Mouse (Mus musculus) adrenal gland, adult (tissue): ENCODE data around the gene Abca7.

Experiments
- DNase-seq, 2 experiments: peaks; one replicate each; pipeline ENCODE4 v3.0.0; 2022 to 2023; ENCODE audit warnings: low spot score in 1 of 2; ENCODE audit not compliant: inconsistent age in 2 of 2

The Abca7 gene

GRCm38 (mm10) chr10:79974087-79974486, 22.2 kb upstream of the Abca7 start:
- no peak for DNase-seq

- no peak for DNase-seq
Measured at GRCm38 (mm10) chr10:79974668-79975067, 21.6 kb upstream of the Abca7 start.

GRCm38 (mm10) chr10:79976071-79976721, 20.1 kb upstream of the Abca7 start:
- no peak for DNase-seq

- DNase-seq, result no peak
Measured at GRCm38 (mm10) chr10:79976722-79977107, 19.6 kb upstream of the Abca7 start.

GRCm38 (mm10) chr10:79977324-79977723, 19.0 kb upstream of the Abca7 start:
- DNase-seq, result no peak

GRCm38 (mm10) chr10:79978061-79978460, 18.2 kb upstream of the Abca7 start:
- no peak for DNase-seq

- no peak for DNase-seq
Measured at GRCm38 (mm10) chr10:79979401-79980155, 16.7 kb upstream of the Abca7 start.

GRCm38 (mm10) chr10:79983205-79983604, 13.1 kb upstream of the Abca7 start:
- DNase-seq, result peak in 1 of 2 experiments; percentile 43

- peak; percentile 83 to 91 for DNase-seq
Measured at GRCm38 (mm10) chr10:79983670-79984069, 12.6 kb upstream of the Abca7 start.

GRCm38 (mm10) chr10:79984195-79984816, 12.0 kb upstream of the Abca7 start, which contains the start of gene Tmem259:
TSS of gene Tmem259 (minus strand) at chr10:79984330.
- DNase-seq, result peak; percentile 91 to 96

- peak; percentile 98 to 99 for DNase-seq
Measured at GRCm38 (mm10) chr10:79984871-79985270, 11.4 kb upstream of the Abca7 start.

GRCm38 (mm10) chr10:79985334-79986231, 10.7 kb upstream of the Abca7 start:
- peak; percentile 76 to 90 for DNase-seq

- DNase-seq, result peak; percentile 84 to 90
Measured at GRCm38 (mm10) chr10:79986232-79986878, 9.9 kb upstream of the Abca7 start.

GRCm38 (mm10) chr10:79986963-79987362, 9.3 kb upstream of the Abca7 start:
- peak; percentile 86 to 93 for DNase-seq

- DNase-seq, result peak in 1 of 2 experiments; percentile 64
Measured at GRCm38 (mm10) chr10:79987771-79988505, 8.4 kb upstream of the Abca7 start.

- peak; percentile 73 to 78 for DNase-seq
Measured at GRCm38 (mm10) chr10:79988506-79989271, 7.6 kb upstream of the Abca7 start, which contains the start of gene Cnn2. TSS of gene Cnn2 (plus strand) at chr10:79988584.

- no peak for DNase-seq
Measured at GRCm38 (mm10) chr10:79989272-79989786, 7.0 kb upstream of the Abca7 start.

- no peak for DNase-seq
Measured at GRCm38 (mm10) chr10:79989870-79990269, 6.4 kb upstream of the Abca7 start.

- DNase-seq, result no peak
Measured at GRCm38 (mm10) chr10:79991099-79991498, 5.2 kb upstream of the Abca7 start.
